Mouse (Mus musculus): ENCODE data around the gene Pax5. TPM values are rescaled to one million over a fixed set of nuclear protein-coding genes. Genes with fewer than 3 reads are reported as not detected.

Gene Pax5
- total RNA-seq, 2 experiments from 2014 or later = 0.59 to 1.0 TPM

GRCm38 (mm10) chr4:44668574-44668973, 41.7 kb downstream of the Pax5 start:
- no peak for DNase-seq (ENCODE audit: low spot score in 2 of 2)

- DNase-seq (ENCODE audit: low spot score in 2 of 2) = no peak
Measured at GRCm38 (mm10) chr4:44668172-44668571, 42.1 kb downstream of the Pax5 start.

- no peak for DNase-seq (ENCODE audit: low spot score in 2 of 2)
Measured at GRCm38 (mm10) chr4:44667369-44667768, 42.9 kb downstream of the Pax5 start.

- no peak for DNase-seq (ENCODE audit: low spot score in 2 of 2)
Measured at GRCm38 (mm10) chr4:44664767-44665056, 45.6 kb downstream of the Pax5 start.

- no peak for DNase-seq (ENCODE audit: low spot score in 2 of 2)
Measured at GRCm38 (mm10) chr4:44664004-44664766, 46.1 kb downstream of the Pax5 start.

GRCm38 (mm10) chr4:44663489-44663888, 46.8 kb downstream of the Pax5 start:
- DNase-seq (ENCODE audit: low spot score in 2 of 2) = no peak

GRCm38 (mm10) chr4:44645181-44645580, 65.1 kb downstream of the Pax5 start:
- DNase-seq (ENCODE audit: low spot score in 2 of 2) = no peak

- DNase-seq (ENCODE audit: low spot score in 2 of 2) = no peak
Measured at GRCm38 (mm10) chr4:44641831-44642587, 68.3 kb downstream of the Pax5 start.

GRCm38 (mm10) chr4:44635618-44636017, 74.7 kb downstream of the Pax5 start:
- no peak for DNase-seq (ENCODE audit: low spot score in 2 of 2)

- DNase-seq (ENCODE audit: low spot score in 2 of 2) = no peak
Measured at GRCm38 (mm10) chr4:44633694-44634524, 76.4 kb downstream of the Pax5 start.

GRCm38 (mm10) chr4:44630059-44630458, 80.2 kb downstream of the Pax5 start:
- no peak for DNase-seq (ENCODE audit: low spot score in 2 of 2)

- DNase-seq (ENCODE audit: low spot score in 2 of 2) = no peak
Measured at GRCm38 (mm10) chr4:44627890-44628289, 82.4 kb downstream of the Pax5 start.

- DNase-seq (ENCODE audit: low spot score in 2 of 2) = no peak
Measured at GRCm38 (mm10) chr4:44625108-44625424, 85.2 kb downstream of the Pax5 start.

GRCm38 (mm10) chr4:44624232-44625107, 85.8 kb downstream of the Pax5 start:
- no peak for DNase-seq (ENCODE audit: low spot score in 2 of 2)

- DNase-seq (ENCODE audit: low spot score in 2 of 2) = no peak
Measured at GRCm38 (mm10) chr4:44623435-44623727, 86.9 kb downstream of the Pax5 start.

GRCm38 (mm10) chr4:44622682-44623434, 87.4 kb downstream of the Pax5 start:
- no peak for DNase-seq (ENCODE audit: low spot score in 2 of 2)

- no peak for DNase-seq (ENCODE audit: low spot score in 2 of 2)
Measured at GRCm38 (mm10) chr4:44620241-44620640, 90.0 kb downstream of the Pax5 start.

GRCm38 (mm10) chr4:44614066-44614667, 96.1 kb downstream of the Pax5 start:
- DNase-seq (ENCODE audit: low spot score in 2 of 2) = no peak

- no peak for DNase-seq (ENCODE audit: low spot score in 2 of 2)
Measured at GRCm38 (mm10) chr4:44612392-44612791, 97.9 kb downstream of the Pax5 start.

- DNase-seq (ENCODE audit: low spot score in 2 of 2) = no peak
Measured at GRCm38 (mm10) chr4:44605453-44605852, 104.8 kb downstream of the Pax5 start.
